Mouse (Mus musculus) brain, embryonic 18.5 days (tissue): ENCODE data around the gene Vmn1r221.
"Not testable (repeated sequence)": the region's sequence is repeated elsewhere in the genome, so short reads cannot be mapped to it uniquely, and the experiment has no call there.

Source experiments
- DNase-seq: peaks from one replicate; pipeline ENCODE4 v3.0.0-alpha.2; 2012; ENCODE audit warnings: low read depth, low spot score

Vmn1r221 gene

GRCm38 (mm10) chr13:23213827-23214226 lies at the start of gene Vmn1r221:
Gene Vmn1r221 (plus strand): TSS chr13:23214127.
- DNase-seq = not testable (repeated sequence)

GRCm38 (mm10) chr13:23166471-23166870 lies 47.5 kb upstream of the Vmn1r221 start:
- not testable (repeated sequence) for DNase-seq

GRCm38 (mm10) chr13:23187875-23188274 lies 26.1 kb upstream of the Vmn1r221 start, which contains the start of gene Vmn1r220:
Gene Vmn1r220 (minus strand): TSS chr13:23187975.
- DNase-seq = no peak

- DNase-seq = not testable (repeated sequence)
Measured at GRCm38 (mm10) chr13:23203885-23204284, 10.0 kb upstream of the Vmn1r221 start.

GRCm38 (mm10) chr13:23235847-23236246 lies 21.9 kb downstream of the Vmn1r221 start, which contains the start of gene Vmn1r222:
Gene Vmn1r222 (minus strand): TSS chr13:23235947.
- not testable (repeated sequence) for DNase-seq

- DNase-seq = not testable (repeated sequence)
Measured at GRCm38 (mm10) chr13:23246834-23247233, 32.9 kb downstream of the Vmn1r221 start, which contains the start of gene Vmn1r223. Gene Vmn1r223 (plus strand): TSS chr13:23247134.

- DNase-seq = no peak
Measured at GRCm38 (mm10) chr13:23258546-23259048, 44.7 kb downstream of the Vmn1r221 start.

GRCm38 (mm10) chr13:23268606-23269005 lies 54.7 kb downstream of the Vmn1r221 start:
- DNase-seq = not testable (repeated sequence)

GRCm38 (mm10) chr13:23269127-23269526 lies 55.2 kb downstream of the Vmn1r221 start:
- not testable (repeated sequence) for DNase-seq

- DNase-seq = no peak
Measured at GRCm38 (mm10) chr13:23269681-23270080, 55.8 kb downstream of the Vmn1r221 start.

GRCm38 (mm10) chr13:23270321-23271101 lies 56.6 kb downstream of the Vmn1r221 start:
- no peak for DNase-seq
